Mouse (Mus musculus): ENCODE data around the gene Dnaaf3. TPM values are rescaled to one million over a fixed set of nuclear protein-coding genes. Genes with fewer than 3 reads are reported as not detected.
"Not testable (repeated sequence)": the region's sequence is repeated elsewhere in the genome, so short reads cannot be mapped to it uniquely, and the experiment has no call there.

Dnaaf3 gene
- polyA plus RNA-seq, 1 experiment from 2014 or later = 2.2 TPM

GRCm38 (mm10) chr7:4546050-4546449 is 13.8 kb upstream of the Dnaaf3 start:
- peaks cover 10% of the 10 kb centered on the region for H3K4me1 ChIP-seq (ENCODE audit: control insufficient read depth, insufficient read depth, low read length)
- peaks cover 6% of the 10 kb centered on the region for H3K36me3 ChIP-seq (ENCODE audit: control insufficient read depth, insufficient read depth, low read length)
- H3K27ac ChIP-seq (ENCODE audit: low read length) = peak overlapping the region; percentile 95
- peak overlapping the region; percentile 90 for H3K4me2 ChIP-seq (ENCODE audit: low read length)
- H3K4me3 ChIP-seq (ENCODE audit: low read depth, low read length) = peak overlapping the region; percentile 63
- no peaks in the 10 kb centered on the region for H3K27me3 ChIP-seq (ENCODE audit: control insufficient read depth, insufficient read depth, low read depth, low read length)
- 57% methylated on average over 15 of the region's 15 CpGs for WGBS
- peak overlapping the region; percentile 78 for H3K9ac ChIP-seq (ENCODE audit: low read depth, low read length)
- ATAC-seq = peak; percentile 38
- H3K9me3 ChIP-seq (replicated peaks; ENCODE audit: control insufficient read depth, low read length, poor library complexity, severe bottlenecking) = no peaks in the 10 kb centered on the region

- Histone ChIP-seq H3K27ac (ENCODE audit: low read length) (no peak overlapping the region), H3K36me3 (ENCODE audit: control insufficient read depth, insufficient read depth, low read length) (peaks cover 17% of the 10 kb centered on the region), H3K4me2 (ENCODE audit: low read length) (no peak overlapping the region), H3K9me3 (replicated peaks; ENCODE audit: control insufficient read depth, low read length, poor library complexity, severe bottlenecking) (no peaks in the 10 kb centered on the region), H3K4me3 (ENCODE audit: low read depth, low read length) (no peak overlapping the region), H3K27me3 (ENCODE audit: control insufficient read depth, insufficient read depth, low read depth, low read length) (no peaks in the 10 kb centered on the region), H3K4me1 (ENCODE audit: control insufficient read depth, insufficient read depth, low read length) (peaks cover 10% of the 10 kb centered on the region), H3K9ac (ENCODE audit: low read depth, low read length) (no peak overlapping the region)
- ATAC-seq = no peak
- WGBS = 32% methylated on average over 17 of the region's 17 CpGs
Measured at GRCm38 (mm10) chr7:4542013-4542412, 9.8 kb upstream of the Dnaaf3 start.

GRCm38 (mm10) chr7:4541344-4541743 is 9.1 kb upstream of the Dnaaf3 start:
- Histone ChIP-seq H3K9me3 (replicated peaks; ENCODE audit: control insufficient read depth, low read length, poor library complexity, severe bottlenecking) (no peaks in the 10 kb centered on the region), H3K27me3 (ENCODE audit: control insufficient read depth, insufficient read depth, low read depth, low read length) (no peaks in the 10 kb centered on the region), H3K27ac (ENCODE audit: low read length) (no peak overlapping the region), H3K4me2 (ENCODE audit: low read length) (no peak overlapping the region), H3K36me3 (ENCODE audit: control insufficient read depth, insufficient read depth, low read length) (peaks cover 17% of the 10 kb centered on the region), H3K4me3 (ENCODE audit: low read depth, low read length) (no peak overlapping the region), H3K9ac (ENCODE audit: low read depth, low read length) (no peak overlapping the region), H3K4me1 (ENCODE audit: control insufficient read depth, insufficient read depth, low read length) (peaks cover 10% of the 10 kb centered on the region)
- no peak for ATAC-seq
- WGBS = 69% methylated on average over 5 of the region's 5 CpGs

- Histone ChIP-seq H3K27ac (ENCODE audit: low read length) (no peak overlapping the region), H3K36me3 (ENCODE audit: control insufficient read depth, insufficient read depth, low read length) (peaks cover 17% of the 10 kb centered on the region), H3K4me3 (ENCODE audit: low read depth, low read length) (no peak overlapping the region), H3K4me2 (ENCODE audit: low read length) (no peak overlapping the region), H3K4me1 (ENCODE audit: control insufficient read depth, insufficient read depth, low read length) (no peaks in the 10 kb centered on the region), H3K9me3 (replicated peaks; ENCODE audit: control insufficient read depth, low read length, poor library complexity, severe bottlenecking) (no peaks in the 10 kb centered on the region), H3K27me3 (ENCODE audit: control insufficient read depth, insufficient read depth, low read depth, low read length) (no peaks in the 10 kb centered on the region), H3K9ac (ENCODE audit: low read depth, low read length) (no peak overlapping the region)
- WGBS = 78% methylated on average over 2 of the region's 2 CpGs
- ATAC-seq = no peak
Measured at GRCm38 (mm10) chr7:4539019-4539418, 6.8 kb upstream of the Dnaaf3 start.

- WGBS = 55% methylated on average over 4 of the region's 4 CpGs
- Histone ChIP-seq H3K4me1 (ENCODE audit: control insufficient read depth, insufficient read depth, low read length) (peaks cover 3% of the 10 kb centered on the region; the same call in 1 of the 2 replicates), H3K4me2 (ENCODE audit: low read length) (no peak overlapping the region), H3K36me3 (ENCODE audit: control insufficient read depth, insufficient read depth, low read length) (peaks cover 17% of the 10 kb centered on the region), H3K9me3 (replicated peaks; ENCODE audit: control insufficient read depth, low read length, poor library complexity, severe bottlenecking) (no peaks in the 10 kb centered on the region), H3K9ac (ENCODE audit: low read depth, low read length) (no peak overlapping the region), H3K27ac (ENCODE audit: low read length) (no peak overlapping the region), H3K4me3 (ENCODE audit: low read depth, low read length) (no peak overlapping the region), H3K27me3 (ENCODE audit: control insufficient read depth, insufficient read depth, low read depth, low read length) (peaks cover 3% of the 10 kb centered on the region)
- ATAC-seq = no peak
Measured at GRCm38 (mm10) chr7:4537181-4537580, 4.9 kb upstream of the Dnaaf3 start.

GRCm38 (mm10) chr7:4536369-4536768 is 4.1 kb upstream of the Dnaaf3 start:
- Histone ChIP-seq H3K27ac (ENCODE audit: low read length) (no peak overlapping the region), H3K4me3 (ENCODE audit: low read depth, low read length) (no peak overlapping the region), H3K4me2 (ENCODE audit: low read length) (no peak overlapping the region), H3K9ac (ENCODE audit: low read depth, low read length) (no peak overlapping the region), H3K27me3 (ENCODE audit: control insufficient read depth, insufficient read depth, low read depth, low read length) (peaks cover 7% of the 10 kb centered on the region), H3K4me1 (ENCODE audit: control insufficient read depth, insufficient read depth, low read length) (peaks cover 3% of the 10 kb centered on the region; the same call in 1 of the 2 replicates), H3K36me3 (ENCODE audit: control insufficient read depth, insufficient read depth, low read length) (peaks cover 12% of the 10 kb centered on the region; the same call in 1 of the 2 replicates), H3K9me3 (replicated peaks; ENCODE audit: control insufficient read depth, low read length, poor library complexity, severe bottlenecking) (no peaks in the 10 kb centered on the region)
- WGBS = 84% methylated on average over 4 of the region's 4 CpGs
- no peak for ATAC-seq

GRCm38 (mm10) chr7:4530166-4530565 is 2.1 kb downstream of the Dnaaf3 start:
- ATAC-seq = not testable (repeated sequence)

GRCm38 (mm10) chr7:4527302-4527689 is 5.0 kb downstream of the Dnaaf3 start:
- peak; percentile 4; the same call in 1 of the 2 replicates for ATAC-seq
- no peak overlapping the region for H3K4me3 ChIP-seq (ENCODE audit: low read depth, low read length)

More at GRCm38 (mm10) chr7:4530166-4530565, 2.1 kb downstream of the Dnaaf3 start:
- H3K9me3 ChIP-seq (replicated peaks; ENCODE audit: control insufficient read depth, low read length, poor library complexity, severe bottlenecking); H3K36me3 ChIP-seq (ENCODE audit: control insufficient read depth, insufficient read depth, low read length); H3K4me3 ChIP-seq (ENCODE audit: low read depth, low read length); H3K9ac ChIP-seq (ENCODE audit: low read depth, low read length); H3K4me2 ChIP-seq (ENCODE audit: low read length); H3K27me3 ChIP-seq (ENCODE audit: control insufficient read depth, insufficient read depth, low read depth, low read length); H3K27ac ChIP-seq (ENCODE audit: low read length): not testable (repeated sequence)
- 51% methylated on average over 7 of the region's 8 CpGs for WGBS
- peaks cover 13% of the 10 kb centered on the region for H3K4me1 ChIP-seq (ENCODE audit: control insufficient read depth, insufficient read depth, low read length)

GRCm38 (mm10) chr7:4526341-4527301 is 5.6 kb downstream of the Dnaaf3 start:
- Histone ChIP-seq H3K9me3 (replicated peaks; ENCODE audit: control insufficient read depth, low read length, poor library complexity, severe bottlenecking) (no peaks in the 10 kb centered on the region), H3K4me2 (ENCODE audit: low read length) (peak overlapping the region; percentile 62), H3K9ac (ENCODE audit: low read depth, low read length) (peak overlapping the region; percentile 61), H3K4me1 (ENCODE audit: control insufficient read depth, insufficient read depth, low read length) (peaks cover 10% of the 10 kb centered on the region), H3K4me3 (ENCODE audit: low read depth, low read length) (peak overlapping the region; percentile 35), H3K27me3 (ENCODE audit: control insufficient read depth, insufficient read depth, low read depth, low read length) (peaks cover 3% of the 10 kb centered on the region; the same call in 1 of the 2 replicates), H3K27ac (ENCODE audit: low read length) (peak overlapping the region; percentile 13; the same call in 1 of the 2 replicates), H3K36me3 (ENCODE audit: control insufficient read depth, insufficient read depth, low read length) (no peaks in the 10 kb centered on the region)
- 20% methylated on average over 40 of the region's 40 CpGs for WGBS
- ATAC-seq = peak; percentile 95

More at GRCm38 (mm10) chr7:4527302-4527689, 5.0 kb downstream of the Dnaaf3 start:
- H3K9me3 ChIP-seq (replicated peaks; ENCODE audit: control insufficient read depth, low read length, poor library complexity, severe bottlenecking) = no peaks in the 10 kb centered on the region
- no peaks in the 10 kb centered on the region for H3K36me3 ChIP-seq (ENCODE audit: control insufficient read depth, insufficient read depth, low read length)
- peaks cover 5% of the 10 kb centered on the region for H3K27me3 ChIP-seq (ENCODE audit: control insufficient read depth, insufficient read depth, low read depth, low read length)
- no peak overlapping the region for H3K27ac ChIP-seq (ENCODE audit: low read length)
- H3K4me1 ChIP-seq (ENCODE audit: control insufficient read depth, insufficient read depth, low read length) = peaks cover 11% of the 10 kb centered on the region
- no peak overlapping the region for H3K9ac ChIP-seq (ENCODE audit: low read depth, low read length)
- peak overlapping the region; percentile 62 for H3K4me2 ChIP-seq (ENCODE audit: low read length)
- 50% methylated on average over 18 of the region's 18 CpGs for WGBS
